Mouse (Mus musculus): ENCODE results near the gene Dcpp1. TPM values are rescaled to one million over a fixed set of nuclear protein-coding genes. Genes with fewer than 3 reads are reported as not detected.

Gene Dcpp1
- polyA plus RNA-seq, 1 experiment from 2014 or later: not detected

DNA sequence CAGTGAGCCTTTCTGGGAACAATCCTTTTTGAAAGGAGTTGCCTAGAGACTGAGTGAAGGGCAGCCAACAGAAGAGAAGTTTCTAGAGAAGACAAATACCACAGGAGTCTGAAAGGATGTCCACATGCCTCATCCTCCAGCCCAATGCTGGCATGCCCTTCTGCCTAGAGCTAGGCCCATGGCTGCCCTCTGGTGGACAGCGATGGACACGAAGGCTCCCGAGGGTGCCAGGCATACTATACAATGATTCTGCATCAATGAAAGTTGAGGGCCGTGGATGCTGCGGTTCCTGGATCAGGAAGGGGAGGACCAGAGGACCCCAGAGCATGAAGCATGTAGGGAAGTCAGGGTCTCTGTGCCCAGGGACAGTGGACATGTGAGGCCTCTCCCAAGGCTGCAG lies 27.4 kb upstream of the Dcpp1 start:
- Histone ChIP-seq H3K4me3 (ENCODE audit: low read depth, low read length) (no peak overlapping the region), H3K9ac (ENCODE audit: low read depth, low read length) (no peak overlapping the region), H3K27me3 (ENCODE audit: control insufficient read depth, insufficient read depth, low read depth, low read length) (no peaks in the 10 kb centered on the region), H3K27ac (ENCODE audit: low read length) (no peak overlapping the region), H3K9me3 (replicated peaks; ENCODE audit: control insufficient read depth, low read length) (no peaks in the 10 kb centered on the region), H3K4me2 (ENCODE audit: low read depth, low read length) (no peak overlapping the region), H3K4me1 (ENCODE audit: control insufficient read depth, low read depth, low read length) (no peaks in the 10 kb centered on the region), H3K36me3 (ENCODE audit: control insufficient read depth, insufficient read depth) (no peaks in the 10 kb centered on the region)
- ATAC-seq (ENCODE audit: low read depth): no peak
- WGBS (ENCODE audit: insufficient replicate concordance): 22% methylated on average over 5 of the region's 5 CpGs

DNA sequence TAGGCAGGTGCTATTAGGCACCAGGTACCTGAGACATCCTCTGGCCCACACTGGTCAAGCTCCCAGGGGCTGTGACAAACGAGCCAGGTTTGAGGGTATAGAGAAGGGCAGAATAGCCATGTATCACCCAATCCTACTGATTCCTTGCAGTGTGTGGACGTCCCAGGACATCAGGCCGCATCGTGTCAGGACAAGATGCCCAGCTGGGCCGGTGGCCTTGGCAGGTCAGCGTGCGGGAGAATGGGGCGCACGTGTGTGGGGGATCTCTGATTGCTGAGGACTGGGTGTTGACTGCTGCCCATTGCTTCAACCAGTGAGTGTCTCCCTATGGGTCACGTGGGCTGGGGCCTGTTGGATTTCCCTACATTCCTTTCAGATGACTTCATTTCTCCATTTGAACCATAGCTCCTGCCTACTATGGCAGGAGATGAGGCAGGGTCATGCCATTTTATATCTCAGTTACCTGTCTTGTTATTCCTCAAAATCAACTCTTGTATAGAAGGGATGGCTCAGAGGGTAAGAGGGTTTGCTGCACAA lies 26.4 kb upstream of the Dcpp1 start:
- Histone ChIP-seq H3K36me3 (ENCODE audit: control insufficient read depth, insufficient read depth) (no peaks in the 10 kb centered on the region), H3K27ac (ENCODE audit: low read length) (no peak overlapping the region), H3K4me3 (ENCODE audit: low read depth, low read length) (no peak overlapping the region), H3K4me1 (ENCODE audit: control insufficient read depth, low read depth, low read length) (no peaks in the 10 kb centered on the region), H3K4me2 (ENCODE audit: low read depth, low read length) (no peak overlapping the region), H3K9ac (ENCODE audit: low read depth, low read length) (no peak overlapping the region), H3K9me3 (replicated peaks; ENCODE audit: control insufficient read depth, low read length) (no peaks in the 10 kb centered on the region), H3K27me3 (ENCODE audit: control insufficient read depth, insufficient read depth, low read depth, low read length) (no peaks in the 10 kb centered on the region)
- WGBS (ENCODE audit: insufficient replicate concordance): 77% methylated on average over 10 of the region's 10 CpGs
- ATAC-seq (ENCODE audit: low read depth): no peak

DNA sequence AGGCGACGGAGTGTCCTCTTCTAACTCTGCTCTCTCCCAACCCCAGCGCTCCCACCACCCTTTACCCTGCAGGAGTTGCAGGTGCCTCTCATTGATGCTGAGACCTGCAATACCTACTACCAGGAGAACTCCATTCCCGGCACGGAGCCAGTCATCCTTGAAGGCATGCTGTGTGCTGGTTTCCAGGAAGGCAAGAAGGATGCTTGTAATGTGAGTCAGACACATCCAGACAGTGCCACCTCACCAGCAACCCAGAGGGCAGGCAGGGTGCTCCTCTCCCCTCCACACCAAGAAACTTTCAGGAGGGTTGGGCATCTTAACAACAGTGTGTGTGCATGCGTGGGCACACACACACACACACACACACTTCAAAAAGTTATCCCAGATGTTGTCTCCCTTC lies 23.5 kb upstream of the Dcpp1 start:
- no peak for ATAC-seq (ENCODE audit: low read depth)
- Histone ChIP-seq H3K36me3 (ENCODE audit: control insufficient read depth, insufficient read depth) (no peaks in the 10 kb centered on the region), H3K9me3 (replicated peaks; ENCODE audit: control insufficient read depth, low read length) (no peaks in the 10 kb centered on the region), H3K4me2 (ENCODE audit: low read depth, low read length) (no peak overlapping the region), H3K27me3 (ENCODE audit: control insufficient read depth, insufficient read depth, low read depth, low read length) (no peaks in the 10 kb centered on the region), H3K27ac (ENCODE audit: low read length) (no peak overlapping the region), H3K4me3 (ENCODE audit: low read depth, low read length) (no peak overlapping the region), H3K4me1 (ENCODE audit: control insufficient read depth, low read depth, low read length) (no peaks in the 10 kb centered on the region), H3K9ac (ENCODE audit: low read depth, low read length) (no peak overlapping the region)
- 74% methylated on average over 6 of the region's 6 CpGs for WGBS (ENCODE audit: insufficient replicate concordance)

DNA sequence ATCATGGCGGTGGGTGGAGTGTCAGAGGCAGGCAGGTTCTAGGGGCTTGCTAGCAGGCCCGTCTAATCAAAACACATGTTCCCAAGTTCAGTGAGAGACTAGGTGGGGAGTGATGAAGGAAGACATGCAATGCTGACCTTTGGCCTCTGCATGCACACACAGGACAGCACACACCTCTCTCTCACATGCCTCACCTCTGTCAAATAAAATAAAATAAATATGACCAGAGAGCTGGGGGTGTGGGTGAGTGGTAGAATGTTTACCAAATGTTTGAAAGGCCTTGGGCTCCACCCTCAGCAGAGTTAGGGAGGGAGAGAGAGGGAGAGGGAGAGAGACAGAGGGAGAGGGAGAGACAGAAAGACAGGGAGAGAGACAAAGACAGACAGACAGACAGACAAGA lies 22.8 kb upstream of the Dcpp1 start:
- WGBS (ENCODE audit: insufficient replicate concordance): 69% methylated on average over 2 of the region's 2 CpGs

DNA sequence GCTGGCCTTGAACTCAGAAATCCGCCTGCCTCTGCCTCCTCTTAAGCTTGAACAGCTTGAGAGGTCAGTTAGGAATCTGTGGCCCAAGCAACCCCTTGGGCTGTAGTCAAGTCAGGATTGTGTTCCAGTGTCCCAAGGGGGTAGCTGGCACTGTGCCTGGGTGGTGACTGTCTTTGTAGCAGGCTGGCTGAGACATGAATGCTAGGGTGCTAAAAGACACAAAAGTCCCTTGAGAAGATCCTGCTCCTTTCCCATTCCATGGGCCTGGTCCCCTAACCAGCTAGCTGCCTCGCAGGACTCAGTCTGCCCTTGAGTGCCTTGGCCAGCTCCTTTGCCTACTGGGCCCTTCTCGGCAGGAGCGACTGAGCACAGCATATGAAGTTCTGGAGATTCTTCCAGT lies 17.8 kb upstream of the Dcpp1 start:
- no peaks in the 10 kb centered on the region for H3K27me3 ChIP-seq (ENCODE audit: control insufficient read depth, insufficient read depth, low read depth, low read length)
- H3K9me3 ChIP-seq (replicated peaks; ENCODE audit: control insufficient read depth, low read length): no peaks in the 10 kb centered on the region
- no peak overlapping the region for H3K4me3 ChIP-seq (ENCODE audit: low read depth, low read length)
- H3K4me1 ChIP-seq (ENCODE audit: control insufficient read depth, low read depth, low read length): no peaks in the 10 kb centered on the region
- WGBS (ENCODE audit: insufficient replicate concordance): 63% methylated on average over 4 of the region's 4 CpGs
- H3K9ac ChIP-seq (ENCODE audit: low read depth, low read length): no peak overlapping the region
- H3K4me2 ChIP-seq (ENCODE audit: low read depth, low read length): no peak overlapping the region
- ATAC-seq (ENCODE audit: low read depth): no peak
- H3K27ac ChIP-seq (ENCODE audit: low read length): no peak overlapping the region
- H3K36me3 ChIP-seq (ENCODE audit: control insufficient read depth, insufficient read depth): no peaks in the 10 kb centered on the region

More for the DNA sequence above, 22.8 kb upstream of the Dcpp1 start:
- Histone ChIP-seq H3K4me3 (ENCODE audit: low read depth, low read length) (no peak overlapping the region), H3K27me3 (ENCODE audit: control insufficient read depth, insufficient read depth, low read depth, low read length) (no peaks in the 10 kb centered on the region), H3K27ac (ENCODE audit: low read length) (no peak overlapping the region), H3K4me2 (ENCODE audit: low read depth, low read length) (no peak overlapping the region), H3K9ac (ENCODE audit: low read depth, low read length) (no peak overlapping the region), H3K4me1 (ENCODE audit: control insufficient read depth, low read depth, low read length) (no peaks in the 10 kb centered on the region), H3K9me3 (replicated peaks; ENCODE audit: control insufficient read depth, low read length) (no peaks in the 10 kb centered on the region), H3K36me3 (ENCODE audit: control insufficient read depth, insufficient read depth) (no peaks in the 10 kb centered on the region)
- ATAC-seq (ENCODE audit: low read depth): peak; percentile 69

DNA sequence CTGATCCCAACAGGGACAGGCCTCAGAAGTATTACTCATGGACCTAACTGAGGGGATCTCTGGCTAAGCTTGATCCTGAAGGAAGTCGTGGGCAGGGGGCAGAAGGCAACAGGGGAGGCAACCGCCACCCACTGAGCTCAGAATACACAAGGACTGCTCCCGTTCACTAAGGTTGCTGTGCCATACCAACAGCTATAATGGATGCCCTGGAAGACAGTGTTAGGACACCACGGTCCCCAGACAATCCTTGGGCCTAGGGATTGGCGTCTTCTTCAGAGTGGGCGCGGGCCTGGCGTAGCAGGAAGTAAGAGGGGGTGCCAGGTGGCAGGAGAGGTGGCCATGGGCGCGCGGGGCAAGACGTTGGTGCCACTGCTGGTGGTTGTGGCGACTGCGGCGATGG lies 12.9 kb upstream of the Dcpp1 start, which contains the start of gene Prss21:
Gene Prss21, plus strand, starts transcription at position 301 of the 400 bp plus-strand sequence.
- no peak for ATAC-seq (ENCODE audit: low read depth)
- 76% methylated on average over 15 of the region's 15 CpGs for WGBS (ENCODE audit: insufficient replicate concordance)
- H3K27me3 ChIP-seq (ENCODE audit: control insufficient read depth, insufficient read depth, low read depth, low read length): no peaks in the 10 kb centered on the region
- H3K4me3 ChIP-seq (ENCODE audit: low read depth, low read length): no peak within 1 kb of the TSS
- H3K27ac ChIP-seq (ENCODE audit: low read length): no peak within 1 kb of the TSS
- H3K4me2 ChIP-seq (ENCODE audit: low read depth, low read length): no peak within 1 kb of the TSS
- no peaks in the 10 kb centered on the region for H3K9me3 ChIP-seq (replicated peaks; ENCODE audit: control insufficient read depth, low read length)
- H3K36me3 ChIP-seq (ENCODE audit: control insufficient read depth, insufficient read depth): no peaks in the 10 kb centered on the region
- no peak within 1 kb of the TSS for H3K9ac ChIP-seq (ENCODE audit: low read depth, low read length)
- no peaks in the 10 kb centered on the region for H3K4me1 ChIP-seq (ENCODE audit: control insufficient read depth, low read depth, low read length)

DNA sequence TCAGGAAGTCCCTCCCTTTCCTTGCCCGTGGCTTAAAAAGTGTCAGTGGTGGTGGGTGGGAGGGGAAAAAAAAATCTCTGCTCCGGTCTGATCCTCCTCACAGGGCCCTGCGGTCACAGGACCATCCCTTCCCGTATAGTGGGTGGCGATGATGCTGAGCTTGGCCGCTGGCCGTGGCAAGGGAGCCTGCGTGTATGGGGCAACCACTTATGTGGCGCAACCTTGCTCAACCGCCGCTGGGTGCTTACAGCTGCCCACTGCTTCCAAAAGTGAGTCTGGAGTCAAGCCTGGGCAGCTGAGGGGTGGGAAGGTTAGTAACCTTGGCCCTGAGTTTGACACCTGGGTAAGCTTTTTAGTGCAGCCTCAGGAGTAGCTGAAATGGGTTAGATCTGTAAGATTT lies 12.2 kb upstream of the Dcpp1 start:
- Histone ChIP-seq H3K36me3 (ENCODE audit: control insufficient read depth, insufficient read depth) (no peaks in the 10 kb centered on the region), H3K4me2 (ENCODE audit: low read depth, low read length) (no peak overlapping the region), H3K9me3 (replicated peaks; ENCODE audit: control insufficient read depth, low read length) (no peaks in the 10 kb centered on the region), H3K9ac (ENCODE audit: low read depth, low read length) (no peak overlapping the region), H3K27me3 (ENCODE audit: control insufficient read depth, insufficient read depth, low read depth, low read length) (no peaks in the 10 kb centered on the region), H3K4me3 (ENCODE audit: low read depth, low read length) (no peak overlapping the region), H3K27ac (ENCODE audit: low read length) (no peak overlapping the region), H3K4me1 (ENCODE audit: control insufficient read depth, low read depth, low read length) (no peaks in the 10 kb centered on the region)
- ATAC-seq (ENCODE audit: low read depth): no peak
- WGBS (ENCODE audit: insufficient replicate concordance): 68% methylated on average over 11 of the region's 11 CpGs

DNA sequence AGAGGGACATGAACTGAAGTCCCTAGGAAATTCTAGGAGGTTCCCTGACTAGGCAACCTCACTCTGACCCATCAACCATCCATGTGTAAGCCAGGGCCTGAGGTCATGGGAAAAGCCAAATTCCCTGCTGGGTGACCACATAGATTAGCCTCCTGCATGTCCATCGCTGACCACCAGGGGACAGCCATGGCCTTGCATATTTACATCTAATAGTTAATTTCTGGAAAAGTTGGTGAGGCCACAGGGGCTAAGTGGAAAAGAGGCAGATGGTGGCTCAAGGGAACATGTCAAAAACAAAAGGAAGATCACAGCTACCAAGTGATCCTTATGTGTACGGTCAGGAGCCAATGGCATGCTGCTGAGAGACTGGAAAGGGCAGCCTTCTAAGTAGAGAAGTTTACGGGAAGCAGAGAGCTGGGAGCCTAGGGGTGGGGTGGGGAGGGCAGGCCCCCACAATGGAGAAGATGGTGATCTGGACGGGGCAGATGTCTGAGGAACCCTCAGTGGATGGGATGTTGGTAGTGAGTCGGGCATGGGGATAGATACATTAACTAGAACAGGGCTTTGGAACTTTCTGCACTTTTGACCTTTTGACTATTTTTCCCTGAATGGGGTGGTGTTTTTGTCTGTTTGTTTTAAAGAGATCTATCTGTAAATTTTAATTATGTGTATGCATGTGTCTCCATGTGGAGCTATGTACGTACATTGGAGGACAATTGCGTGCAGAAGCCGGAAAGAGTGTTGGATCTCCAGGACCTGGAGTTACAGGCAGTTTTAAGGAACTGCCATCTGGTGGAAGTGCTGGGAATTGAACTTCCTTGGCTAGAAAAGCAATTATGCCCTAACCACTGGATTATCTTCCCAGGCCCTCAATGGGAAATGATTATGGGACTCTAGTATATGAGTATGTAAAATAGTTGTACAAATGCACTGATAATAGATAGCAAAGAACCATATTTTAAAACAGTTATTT lies 6.5 kb upstream of the Dcpp1 start:
- no peaks in the 10 kb centered on the region for H3K36me3 ChIP-seq (ENCODE audit: control insufficient read depth, insufficient read depth)
- no peak overlapping the region for H3K4me2 ChIP-seq (ENCODE audit: low read depth, low read length)
- H3K27ac ChIP-seq (ENCODE audit: low read length): no peak overlapping the region
- H3K27me3 ChIP-seq (ENCODE audit: control insufficient read depth, insufficient read depth, low read depth, low read length): no peaks in the 10 kb centered on the region
- no peaks in the 10 kb centered on the region for H3K9me3 ChIP-seq (replicated peaks; ENCODE audit: control insufficient read depth, low read length)
- no peaks in the 10 kb centered on the region for H3K4me1 ChIP-seq (ENCODE audit: control insufficient read depth, low read depth, low read length)
- H3K9ac ChIP-seq (ENCODE audit: low read depth, low read length): no peak overlapping the region
- H3K4me3 ChIP-seq (ENCODE audit: low read depth, low read length): no peak overlapping the region
- WGBS (ENCODE audit: insufficient replicate concordance): 29% methylated on average over 8 of the region's 8 CpGs
- no peak for ATAC-seq (ENCODE audit: low read depth)

DNA sequence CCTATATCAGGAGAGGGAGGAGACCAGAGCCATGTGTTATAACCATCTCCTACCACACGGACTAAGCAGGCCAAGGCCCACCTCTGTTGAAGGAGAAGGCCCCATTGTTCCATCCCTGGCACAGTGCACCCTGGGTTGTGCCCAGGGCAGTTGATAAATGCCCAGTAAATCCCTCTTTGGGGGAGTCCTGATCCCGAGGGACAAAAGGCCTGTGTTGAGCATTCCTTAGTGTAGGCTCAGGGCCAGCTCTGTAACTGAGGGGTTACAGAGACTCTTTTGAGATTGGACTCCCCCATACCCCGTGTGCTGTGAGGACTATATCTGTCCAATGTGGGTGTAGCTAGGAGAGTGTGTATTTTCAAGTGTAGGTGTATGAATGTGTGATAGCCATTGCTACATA lies 3.9 kb upstream of the Dcpp1 start:
- no peak overlapping the region for H3K9ac ChIP-seq (ENCODE audit: low read depth, low read length)
- H3K27me3 ChIP-seq (ENCODE audit: control insufficient read depth, insufficient read depth, low read depth, low read length): no peaks in the 10 kb centered on the region
- no peak for ATAC-seq (ENCODE audit: low read depth)
- H3K9me3 ChIP-seq (replicated peaks; ENCODE audit: control insufficient read depth, low read length): no peaks in the 10 kb centered on the region
- 37% methylated on average over 3 of the region's 3 CpGs for WGBS (ENCODE audit: insufficient replicate concordance)
- no peak overlapping the region for H3K27ac ChIP-seq (ENCODE audit: low read length)
- no peaks in the 10 kb centered on the region for H3K36me3 ChIP-seq (ENCODE audit: control insufficient read depth, insufficient read depth)
- no peak overlapping the region for H3K4me3 ChIP-seq (ENCODE audit: low read depth, low read length)
- no peak overlapping the region for H3K4me2 ChIP-seq (ENCODE audit: low read depth, low read length)
- H3K4me1 ChIP-seq (ENCODE audit: control insufficient read depth, low read depth, low read length): no peaks in the 10 kb centered on the region
